Mouse (Mus musculus): Measurements from ENCODE around the gene Ccser1.

Gene Ccser1

DNA sequence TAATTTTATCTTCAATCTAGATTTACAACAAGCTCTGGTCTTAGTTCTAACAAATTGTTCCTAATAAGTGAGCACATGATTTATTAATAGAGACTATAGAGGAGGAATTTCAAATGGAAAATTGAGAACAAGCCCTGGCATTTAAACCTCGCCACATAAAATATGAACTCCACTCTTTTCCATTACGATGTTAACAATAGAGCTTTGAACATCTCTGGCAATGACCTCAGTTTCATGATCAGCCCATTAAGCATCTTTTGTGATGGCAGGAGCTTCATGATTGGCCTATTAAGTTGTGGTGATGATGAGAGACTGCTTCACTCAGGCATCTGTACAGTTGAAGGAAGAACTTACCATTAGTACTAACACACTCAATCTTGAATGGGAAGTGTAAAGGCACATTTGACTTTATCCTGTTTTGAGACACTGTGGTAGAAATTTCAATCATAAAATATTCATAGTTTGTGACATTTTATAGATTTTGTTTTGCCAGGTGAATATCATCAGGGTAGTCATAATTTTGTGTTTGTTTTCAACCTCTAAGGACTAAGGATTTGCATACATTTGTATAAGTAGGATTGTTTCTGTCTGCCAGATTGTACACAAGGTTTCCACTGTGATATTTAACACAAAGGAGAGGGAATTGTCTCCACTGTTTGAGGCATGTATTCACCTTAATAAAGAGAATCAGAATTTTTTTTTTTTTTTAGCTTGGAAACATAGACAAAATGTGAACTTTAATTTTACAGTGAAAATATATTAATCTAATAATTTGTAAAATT is 291.4 kb downstream of the Ccser1 start:
- no peak for DNase-seq

DNA sequence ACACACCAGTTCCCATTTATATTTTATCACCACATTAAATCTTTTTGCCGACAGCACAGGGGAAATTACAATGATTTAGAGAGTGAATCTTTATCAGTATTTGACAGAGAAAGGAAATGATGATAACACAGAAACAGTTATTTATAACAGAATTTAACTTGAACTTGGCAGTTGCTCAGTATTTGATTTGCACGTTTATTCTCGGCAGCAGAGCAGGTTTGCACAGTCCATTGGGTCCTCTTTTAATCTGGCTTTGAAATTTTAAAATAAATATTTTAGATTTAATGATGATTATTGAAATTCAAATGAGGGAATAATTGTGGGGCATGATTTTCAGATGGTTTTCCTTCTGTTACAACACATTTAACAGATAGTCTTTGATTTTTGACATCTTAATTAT is 305.2 kb downstream of the Ccser1 start:
- no peak for DNase-seq

DNA sequence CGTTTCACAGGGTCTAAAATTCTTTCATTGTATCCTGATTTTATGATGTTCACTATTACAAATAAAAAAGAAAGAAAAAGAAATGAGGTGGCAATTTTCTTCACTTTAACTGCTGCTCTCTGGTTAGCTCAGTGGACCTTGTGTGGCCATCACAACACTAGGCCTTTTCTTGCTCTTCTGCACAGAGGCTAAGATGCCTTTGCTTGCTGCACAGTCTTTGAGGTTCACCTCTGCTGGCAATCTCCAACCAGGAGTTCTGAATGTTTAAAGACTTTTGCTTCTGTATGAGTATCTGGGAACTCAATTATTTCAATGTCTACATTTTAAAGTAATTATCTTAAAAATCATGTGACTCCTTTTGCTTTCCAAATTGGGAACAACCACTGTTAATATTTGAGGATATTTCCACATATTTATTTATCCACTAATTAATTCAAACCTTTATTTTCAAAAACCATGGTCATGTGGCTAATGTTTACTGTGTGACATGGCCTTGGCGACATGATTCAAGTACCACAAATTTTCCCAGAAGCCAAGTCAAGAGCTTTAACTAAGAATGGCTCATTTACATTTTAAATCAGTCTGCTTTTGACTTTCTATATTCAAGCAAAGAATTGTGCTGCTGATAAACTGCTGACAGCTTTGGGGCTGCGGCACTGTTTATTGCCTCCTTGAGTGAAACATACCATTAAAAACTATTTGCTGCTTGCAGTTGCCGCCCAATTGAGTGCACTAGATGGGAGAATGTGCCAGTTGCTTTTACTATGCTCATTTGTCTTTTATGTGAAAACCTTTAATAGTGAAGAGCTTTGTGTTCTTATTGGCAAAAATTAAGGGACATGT is 312.1 kb downstream of the Ccser1 start:
- no peak for DNase-seq

DNA sequence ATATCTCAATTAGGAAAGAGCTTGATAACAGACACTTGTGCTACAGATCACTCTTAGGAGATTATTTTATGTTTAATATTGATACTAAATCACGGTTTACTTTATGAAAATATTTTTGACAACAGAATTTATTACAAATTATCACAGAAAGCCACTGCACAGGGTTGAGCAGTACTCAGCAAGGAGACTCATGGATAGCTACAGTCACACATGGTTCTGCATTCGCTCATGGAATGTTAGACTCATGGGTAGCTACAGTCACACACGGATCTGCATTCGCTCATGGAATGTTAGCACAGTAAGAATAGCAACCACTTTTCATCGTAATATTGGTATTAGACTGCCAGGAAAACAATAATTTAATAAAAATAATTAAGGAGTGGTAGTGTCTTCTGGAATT is 313.3 kb downstream of the Ccser1 start:
- DNase-seq, result no peak

DNA sequence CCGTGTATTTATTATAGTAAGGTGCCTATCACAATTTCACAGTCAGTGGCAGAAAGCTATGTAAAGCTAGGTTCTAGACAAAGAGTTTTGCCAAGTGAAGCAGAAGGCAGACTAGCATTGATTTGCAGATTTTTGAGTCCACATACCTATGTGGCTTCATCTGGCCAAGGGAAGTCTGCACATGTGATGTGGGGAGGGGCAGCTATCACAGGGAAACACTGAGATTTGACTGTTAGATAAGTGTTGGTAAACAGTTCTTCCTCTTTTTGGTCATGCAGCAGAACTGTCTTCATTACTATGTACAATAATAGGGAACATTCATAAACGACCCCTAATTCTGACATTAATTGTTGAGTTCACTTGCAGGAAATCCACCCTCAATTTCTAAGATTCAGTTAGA is 335.2 kb downstream of the Ccser1 start:
- DNase-seq, result no peak

DNA sequence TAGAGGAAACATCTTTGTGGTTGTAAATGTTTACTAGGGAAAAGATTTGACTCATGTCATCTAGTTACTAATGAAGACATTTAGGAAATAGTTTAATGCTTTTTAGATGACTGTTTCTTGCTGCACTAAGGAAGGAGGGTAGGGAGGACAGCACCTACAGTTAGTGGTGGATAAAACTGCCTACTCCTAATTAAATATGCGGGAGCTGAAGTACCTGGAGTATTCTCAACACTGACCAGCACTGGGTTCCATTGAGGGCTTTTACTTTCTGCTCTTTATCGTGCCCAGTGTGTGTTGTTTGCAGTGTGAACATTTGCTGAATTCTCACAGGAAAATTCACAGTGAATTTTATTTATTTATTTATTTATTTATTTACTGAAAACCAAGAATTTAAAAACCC is 341.5 kb downstream of the Ccser1 start:
- DNase-seq, result no peak

DNA sequence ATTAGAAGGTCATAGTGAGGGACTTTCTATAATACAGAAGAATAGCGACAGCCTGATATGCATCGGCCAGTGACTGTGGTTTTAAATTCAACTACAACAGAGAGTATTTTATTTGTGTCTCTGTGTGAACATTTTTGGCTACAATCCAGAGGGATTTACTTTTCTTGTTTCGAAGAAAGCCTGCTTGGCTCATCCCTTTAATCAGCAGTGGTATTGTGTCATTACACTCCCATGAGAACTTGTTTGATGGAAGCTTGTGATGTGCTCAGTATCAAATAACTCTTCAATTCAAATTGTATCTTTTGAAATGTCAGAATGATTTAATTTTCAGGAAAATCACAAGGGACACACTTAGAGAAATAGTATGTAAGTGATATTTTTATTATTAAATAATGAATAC is 342.0 kb downstream of the Ccser1 start:
- DNase-seq, result no peak

DNA sequence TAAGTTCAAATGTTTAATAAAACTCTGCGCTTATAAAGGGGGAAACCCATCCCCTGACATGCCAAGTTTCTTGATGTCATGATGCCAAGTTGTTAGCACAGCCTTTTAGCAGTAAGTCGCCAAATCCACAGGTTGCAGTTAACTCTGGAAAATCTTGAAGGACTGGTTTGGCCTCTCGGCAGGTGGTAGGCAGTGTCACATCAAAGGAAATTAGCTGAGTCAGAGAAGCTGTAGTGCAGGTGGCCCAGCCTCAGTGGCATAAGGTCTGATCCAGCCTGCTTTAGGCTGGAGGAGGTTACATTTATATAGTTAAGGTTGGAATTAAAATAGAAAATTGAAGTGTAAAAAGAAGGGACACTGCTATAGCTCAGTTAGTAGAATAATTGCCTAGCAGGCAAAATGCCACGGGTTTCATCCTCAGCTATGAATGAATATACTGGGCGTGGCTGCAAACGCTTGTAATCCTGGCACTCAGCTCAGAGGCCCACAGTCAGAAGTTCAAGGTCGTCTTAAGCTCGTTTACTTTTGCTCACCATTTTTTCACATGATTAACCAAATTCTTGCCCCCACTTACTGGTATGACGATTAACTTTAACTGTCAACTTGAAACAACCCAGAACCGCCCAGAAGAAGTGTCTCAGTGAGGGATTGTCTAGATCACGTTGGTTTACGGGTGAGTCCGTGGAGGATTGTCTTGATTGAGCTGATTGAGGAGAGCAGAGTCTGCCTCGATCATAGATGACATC is 343.8 kb downstream of the Ccser1 start:
- DNase-seq, result no peak

DNA sequence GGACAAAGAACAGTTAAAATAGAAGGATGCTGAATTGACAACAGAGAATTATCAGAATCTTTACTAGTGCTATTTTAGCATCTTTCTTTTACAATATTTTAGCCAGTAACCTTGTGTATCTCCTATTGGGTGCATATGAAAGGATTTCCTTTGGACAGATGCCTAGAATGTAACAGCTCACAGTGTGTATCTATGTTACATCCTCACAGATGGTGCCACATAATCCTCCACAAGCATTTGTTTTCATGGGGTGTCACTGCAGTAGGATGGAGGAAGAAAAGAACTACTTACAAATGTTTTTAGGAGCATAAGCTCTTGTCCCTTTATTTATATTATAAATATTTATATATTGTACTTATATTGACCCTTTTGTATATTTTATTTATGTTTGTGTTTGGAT is 360.6 kb downstream of the Ccser1 start:
- no peak for DNase-seq

DNA sequence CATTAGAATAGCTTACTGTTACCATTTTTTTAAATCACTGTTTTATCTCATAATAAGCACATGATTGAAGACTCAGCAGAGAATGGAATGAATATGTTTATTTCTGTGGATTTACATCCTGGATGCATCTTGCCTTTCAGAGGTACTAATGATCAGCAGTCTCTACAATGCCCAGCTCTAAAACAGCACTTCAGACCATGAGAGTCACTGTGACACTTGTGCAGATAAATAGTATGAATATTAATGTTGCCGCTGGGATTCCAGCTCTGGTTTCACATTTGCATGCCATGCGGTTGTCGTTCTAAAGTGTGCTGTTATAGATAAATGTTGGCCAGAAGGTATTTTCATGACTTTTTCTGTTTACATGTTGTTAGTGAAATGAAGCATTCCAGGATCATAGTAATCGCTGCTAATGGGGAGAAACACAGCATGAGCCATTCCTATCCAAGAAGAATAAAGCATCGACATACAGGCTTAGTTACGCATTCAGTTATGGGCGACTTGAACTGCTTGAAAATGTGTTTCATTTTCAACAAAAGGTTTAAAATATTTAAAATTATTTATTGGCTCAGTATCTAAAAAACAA is 363.4 kb downstream of the Ccser1 start:
- no peak for DNase-seq

DNA sequence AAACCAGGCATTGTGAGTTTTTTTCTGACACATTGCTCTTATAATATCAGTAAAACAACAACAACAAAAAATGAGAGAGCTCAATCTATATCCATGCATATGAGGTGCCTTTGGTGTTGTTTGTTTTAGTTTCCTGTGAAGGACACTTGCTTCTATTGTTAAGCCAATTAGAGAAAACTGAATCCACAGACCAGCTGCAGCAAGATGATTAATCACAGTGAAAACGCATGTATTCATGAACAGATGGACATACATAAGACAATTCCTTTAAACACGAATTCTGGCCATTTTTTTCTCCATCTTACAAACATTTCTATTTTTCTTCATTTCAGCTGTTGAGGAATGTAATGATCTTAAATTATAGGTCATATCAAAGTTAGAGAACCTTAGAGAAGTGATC is 387.4 kb downstream of the Ccser1 start:
- no peak for DNase-seq

DNA sequence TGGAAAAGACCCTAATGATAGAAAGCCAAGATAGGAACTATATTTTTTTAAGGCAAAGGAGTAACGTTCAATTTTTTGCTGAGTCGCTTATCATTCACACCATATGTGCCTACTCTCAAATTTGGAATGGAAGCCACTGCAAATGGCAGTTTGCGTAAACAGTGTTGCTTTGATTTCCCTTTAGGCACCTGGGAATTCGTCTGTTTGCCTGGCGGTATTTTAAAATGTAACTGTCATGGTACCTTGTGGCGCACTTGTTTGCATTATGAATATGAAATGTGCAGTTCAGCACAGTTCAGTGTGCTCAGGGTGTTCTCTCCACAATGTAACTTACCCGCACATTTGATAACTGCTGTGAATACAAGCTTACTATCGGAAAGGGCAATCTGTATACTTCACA is 387.8 kb downstream of the Ccser1 start:
- no peak for DNase-seq

DNA sequence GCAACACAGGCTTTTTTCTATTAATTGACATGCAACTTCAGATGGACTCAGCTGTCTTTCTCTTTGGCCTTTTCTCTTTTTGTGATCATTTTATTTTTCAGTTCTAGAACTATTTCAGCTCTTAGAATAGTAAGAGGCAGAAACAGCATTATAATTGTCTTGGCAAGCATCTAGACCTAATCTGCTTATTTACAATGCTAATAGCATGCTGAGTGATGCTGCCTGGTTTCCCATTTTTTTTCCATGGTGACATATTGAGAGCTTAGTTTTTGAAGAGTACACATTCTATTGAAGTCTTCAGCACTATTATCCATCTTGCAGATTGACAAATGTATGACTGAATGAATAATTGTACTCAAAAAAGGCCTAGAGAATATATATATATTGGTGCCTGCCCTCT is 401.6 kb downstream of the Ccser1 start:
- DNase-seq, result no peak

DNA sequence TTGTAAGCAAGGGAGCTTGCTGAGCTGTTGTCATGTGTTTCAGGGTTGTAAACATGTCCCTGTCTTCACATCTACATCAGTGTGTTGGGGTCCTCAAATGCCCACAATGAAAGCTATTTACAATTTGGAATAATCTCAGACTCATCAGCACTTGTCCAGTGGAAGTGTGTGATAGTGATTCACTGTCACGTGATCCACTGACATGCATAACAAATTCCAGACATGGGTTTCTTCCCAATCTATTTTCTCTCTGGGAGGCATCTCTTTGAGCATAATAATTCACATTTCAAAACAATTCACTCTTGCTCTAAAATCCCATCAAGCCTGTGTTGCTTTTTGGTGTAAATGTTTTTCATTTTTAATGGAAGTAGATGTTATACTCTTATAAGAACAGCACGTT is 408.9 kb downstream of the Ccser1 start:
- DNase-seq, result no peak

DNA sequence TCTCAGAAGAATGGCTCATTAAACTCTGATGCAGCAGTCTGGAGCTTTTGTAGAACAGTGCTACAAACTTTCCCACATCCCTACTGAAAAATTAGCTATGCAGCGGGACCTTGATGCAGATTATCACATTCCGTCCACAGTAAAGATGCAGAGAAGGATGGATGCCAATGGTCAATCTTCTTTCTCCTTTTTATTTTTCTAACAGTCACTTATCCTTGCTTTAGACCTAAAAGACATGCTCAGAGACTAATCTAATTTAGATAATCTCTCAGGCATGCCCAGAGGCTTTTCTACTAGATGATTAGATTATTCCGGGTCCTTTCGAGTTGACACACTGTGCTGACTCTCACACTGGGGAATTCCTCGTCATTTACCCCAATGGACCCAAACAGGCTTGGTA is 421.8 kb downstream of the Ccser1 start:
- DNase-seq, result no peak

DNA sequence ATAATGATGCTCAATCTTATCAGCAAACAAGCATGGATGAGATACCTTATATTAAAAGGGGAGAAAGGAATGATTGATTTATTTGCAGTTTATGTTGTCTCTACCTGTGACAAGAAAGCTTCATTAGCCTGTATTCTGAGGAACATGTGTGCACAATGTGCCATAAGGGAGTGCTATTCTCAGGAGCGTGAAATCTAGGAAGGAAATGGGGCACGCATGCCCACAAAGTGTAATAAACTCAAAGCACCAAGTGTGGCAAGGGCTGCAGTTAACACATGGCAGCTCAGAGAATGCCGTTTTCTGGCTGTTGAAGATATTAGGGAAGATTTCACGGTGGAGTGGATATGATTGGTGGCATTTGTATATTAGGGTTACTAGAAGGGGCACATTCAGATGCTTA is 434.8 kb downstream of the Ccser1 start:
- no peak for DNase-seq

DNA sequence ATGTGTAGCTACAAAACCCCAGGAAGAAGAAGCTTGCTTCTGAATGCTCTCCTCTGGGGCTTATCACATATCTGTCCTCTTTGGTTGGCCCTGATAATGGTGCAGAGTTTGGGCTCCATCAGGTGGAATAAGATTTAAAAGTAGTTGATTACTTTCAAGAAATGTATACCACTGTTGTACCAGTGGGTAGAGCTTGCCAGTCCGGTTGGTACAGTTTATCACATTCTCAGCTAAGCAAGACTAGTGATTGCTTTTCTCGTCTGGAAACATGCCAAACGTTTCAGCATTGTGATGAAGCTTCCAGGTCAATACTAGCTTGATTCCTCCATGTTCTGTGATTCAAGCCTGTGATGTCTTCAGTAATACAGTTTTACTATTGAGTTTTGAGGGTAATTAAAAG is 441.6 kb downstream of the Ccser1 start:
- no peak for DNase-seq

DNA sequence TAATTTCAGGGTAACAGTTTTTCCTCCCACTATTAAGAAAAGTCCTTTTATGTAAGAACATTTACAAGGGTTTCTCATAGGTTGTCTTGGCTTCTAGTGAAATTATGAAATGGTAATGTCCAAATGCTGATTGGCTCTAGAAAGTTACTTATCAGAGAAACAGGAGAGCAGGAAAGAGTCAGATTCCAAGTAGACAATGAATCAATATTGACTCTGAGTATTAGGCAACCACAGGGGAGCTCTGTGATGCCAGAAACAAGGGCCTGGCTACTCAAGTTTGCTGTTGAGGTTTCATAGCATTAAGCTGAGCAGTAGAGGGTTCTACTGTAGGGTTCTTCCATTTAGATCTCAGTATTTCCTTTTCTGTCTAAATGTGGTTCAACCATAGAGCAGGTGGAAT is 481.3 kb downstream of the Ccser1 start:
- DNase-seq, result no peak

DNA sequence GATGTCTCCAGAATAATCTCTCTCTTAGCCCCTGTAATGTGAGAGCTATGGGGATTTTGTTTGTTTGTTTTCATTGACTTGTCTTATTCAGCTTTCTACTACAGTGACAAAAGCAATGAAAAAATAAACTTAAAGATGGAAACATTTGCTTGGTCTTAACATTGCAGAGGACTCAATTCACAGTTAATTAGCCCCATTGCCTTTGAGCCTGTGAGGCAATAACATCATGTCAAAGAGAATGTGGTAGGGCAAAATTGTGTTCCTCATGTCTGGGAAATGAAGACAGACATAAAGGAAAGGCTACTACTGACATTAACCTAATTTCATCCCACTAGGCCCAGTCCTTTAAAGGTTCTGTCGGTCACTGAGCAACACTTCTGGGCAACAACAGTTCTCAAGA is 484.4 kb downstream of the Ccser1 start:
- DNase-seq, result no peak

DNA sequence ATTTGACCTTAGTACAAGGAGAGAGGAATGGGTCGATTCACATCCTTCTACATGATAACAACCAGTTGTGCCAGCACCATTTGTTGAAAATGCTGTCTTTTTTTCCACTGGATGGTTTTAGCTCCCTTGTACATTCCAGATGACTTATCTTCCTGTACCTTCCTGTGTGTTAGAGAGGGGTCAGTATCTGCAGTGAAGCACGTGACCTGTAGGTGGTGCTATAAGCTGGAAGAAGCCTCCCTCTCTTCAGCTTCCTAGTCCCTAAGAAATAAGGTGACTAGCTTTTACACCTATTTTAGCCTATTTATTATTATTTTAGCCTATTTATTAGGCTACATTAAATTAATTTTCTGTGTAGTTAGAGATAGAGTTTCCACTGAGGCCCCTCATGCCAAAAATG is 506.9 kb downstream of the Ccser1 start:
- no peak for DNase-seq

DNA sequence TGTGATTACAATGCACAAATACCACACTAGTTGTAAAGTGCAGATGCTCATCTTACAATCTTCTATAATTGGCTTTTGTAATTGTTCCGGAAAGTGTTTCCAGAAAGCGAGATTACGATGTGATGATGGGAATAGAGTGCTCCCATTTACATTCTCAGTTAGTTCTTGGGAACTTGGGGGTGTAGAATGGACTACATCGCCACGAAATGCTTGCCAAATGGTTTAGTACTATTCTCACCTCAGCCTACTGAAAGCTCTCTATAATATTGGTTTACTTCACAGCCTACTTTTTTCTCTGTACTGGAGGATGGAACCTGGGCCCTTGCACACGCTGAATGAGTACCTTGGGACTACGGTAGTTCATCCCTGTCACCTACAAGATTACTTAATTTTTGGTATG is 522.9 kb downstream of the Ccser1 start:
- DNase-seq, result no peak

DNA sequence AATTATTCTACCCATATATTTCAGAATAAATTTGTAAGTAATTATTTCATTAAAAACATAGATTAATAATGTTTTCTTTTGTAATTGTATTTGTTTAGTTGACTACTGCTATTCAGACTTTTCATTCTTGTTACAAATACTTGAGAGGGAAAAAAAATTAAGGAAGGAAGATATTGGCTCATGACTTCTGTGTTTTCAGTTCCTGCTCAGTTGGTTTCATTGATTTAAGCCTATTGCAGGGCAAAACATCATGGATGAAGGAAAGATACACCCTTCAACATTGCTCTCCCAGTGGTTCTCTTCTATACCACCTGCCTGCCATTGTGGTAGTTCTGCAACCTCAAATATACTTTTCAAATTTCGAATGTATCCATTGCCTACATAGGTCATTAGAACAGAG is 541.1 kb downstream of the Ccser1 start:
- DNase-seq, result no peak

DNA sequence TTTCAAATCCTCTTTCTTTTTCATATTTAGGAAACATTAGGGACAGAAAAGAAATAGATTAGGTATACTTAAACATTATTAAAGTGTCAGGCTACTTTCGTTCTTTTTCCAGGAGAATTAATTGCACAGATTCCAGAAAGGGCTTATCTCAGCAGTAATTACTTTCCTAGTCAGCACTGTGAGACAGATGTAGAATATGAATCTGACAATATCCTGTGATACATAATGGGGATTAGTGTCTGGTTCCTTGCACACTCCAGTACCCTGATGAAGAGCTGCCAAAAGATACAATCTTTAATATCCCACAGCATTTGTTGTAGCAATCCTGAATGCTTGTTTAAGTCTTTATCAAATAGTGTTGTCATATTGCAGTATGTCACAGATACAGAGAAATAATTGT is 548.9 kb downstream of the Ccser1 start:
- no peak for DNase-seq

Measured in thymus, postnatal 14 days (tissue).